Mouse (Mus musculus) brain, embryonic 14.5 days (tissue): ENCODE data around the gene Mgat4c.

Experiments
- CTCF ChIP-seq: fragments of 200-500 bp; IDR thresholded peaks from 2 replicates; pipeline ENCODE4 v1.5.1; 2012; ENCODE audit warnings: inconsistent platforms, mild to moderate bottlenecking, moderate library complexity, borderline replicate concordance; ENCODE audit not compliant: insufficient read depth, insufficient read length; ENCODE audit errors: extremely low read depth
- POLR2A ChIP-seq: fragments of 200-500 bp; IDR thresholded peaks from 2 replicates; pipeline ENCODE4 v1.6.1; 2012; ENCODE audit warnings: mild to moderate bottlenecking, inconsistent platforms, borderline replicate concordance; ENCODE audit not compliant: poor library complexity, insufficient read depth, insufficient read length, severe bottlenecking; ENCODE audit errors: extremely low read depth

DNA sequence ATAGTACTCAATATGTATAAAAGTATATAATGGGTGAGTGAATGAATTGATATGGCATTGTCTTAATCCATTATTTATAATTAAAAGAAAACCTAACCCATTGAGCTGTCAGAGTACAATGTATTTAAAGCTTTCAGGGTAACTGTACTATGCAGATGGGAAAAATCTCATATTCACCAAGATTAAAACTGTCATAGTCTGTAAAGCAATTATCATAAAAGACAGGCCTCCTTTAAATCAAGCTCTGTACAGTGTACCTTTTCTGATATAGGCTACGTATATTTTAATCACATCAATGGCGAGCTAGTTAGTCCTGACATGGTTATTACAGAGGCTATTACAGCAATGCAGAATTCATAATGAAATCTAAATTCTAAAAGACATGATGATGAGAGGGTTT lies 146.7 kb downstream of the Mgat4c start:
- TF ChIP-seq POLR2A, result no peak
- TF ChIP-seq CTCF, result no peak
